Mouse (Mus musculus) hindbrain, embryonic 16.5 days (tissue): ENCODE data around the gene Tmbim1. TPM values are rescaled to one million over a fixed set of nuclear protein-coding genes. Genes with fewer than 3 reads are reported as not detected.
A peak's percentile ranks its signal among the peaks of the same experiment; 100 is the strongest.
"Not testable (repeated sequence)": the region's sequence is repeated elsewhere in the genome, so short reads cannot be mapped to it uniquely, and the experiment has no call there.

Experiments used
- ATAC-seq: fragments of 200-750 bp; cut with Nextera tagmentation; 2 replicates; pipeline ENCODE4 v1.8.0; 2017; ENCODE audit warnings: moderate TSS enrichment, moderate library complexity
- H3K27ac ChIP-seq: fragments of 300-500 bp; sonication (generic); 2 replicates; pipeline ENCODE4 v1.5.1; 2014; ENCODE audit warnings: low read depth, mild to moderate bottlenecking, control low read depth, low read length, moderate library complexity
- H3K27me3 ChIP-seq: fragments of 300-500 bp; sonication (generic); replicated peaks from 2 replicates; pipeline ENCODE4 v1.6.1; 2014; ENCODE audit warnings: low read length; ENCODE audit not compliant: control insufficient read depth, insufficient read depth
- H3K36me3 ChIP-seq: fragments of 300-500 bp; sonication (generic); 2 replicates; pipeline ENCODE4 v1.6.1; 2014; ENCODE audit warnings: mild to moderate bottlenecking, low read length, moderate library complexity, mixed read lengths; ENCODE audit not compliant: control insufficient read depth, insufficient read depth
- H3K4me1 ChIP-seq: fragments of 300-500 bp; sonication (generic); 2 replicates; pipeline ENCODE4 v1.6.1; 2014; ENCODE audit warnings: low read depth, low read length; ENCODE audit not compliant: control insufficient read depth, insufficient read depth
- H3K4me2 ChIP-seq: fragments of 300-500 bp; sonication (generic); 2 replicates; pipeline ENCODE4 v1.6.1; 2014; ENCODE audit warnings: mild to moderate bottlenecking, low read length, control low read depth, moderate library complexity
- H3K4me3 ChIP-seq: fragments of 300-500 bp; sonication (generic); 2 replicates; pipeline ENCODE4 v1.5.1; 2014; ENCODE audit warnings: mild to moderate bottlenecking, low read length, control low read depth, moderate library complexity
- H3K9ac ChIP-seq: fragments of 300-500 bp; sonication (generic); 2 replicates; pipeline ENCODE4 v1.6.1; 2014; ENCODE audit warnings: low read depth, mild to moderate bottlenecking, control low read depth, low read length, moderate library complexity
- H3K9me3 ChIP-seq: fragments of 300-500 bp; sonication (generic); 2 replicates; pipeline ENCODE4 v1.6.1; 2014; ENCODE audit warnings: mild to moderate bottlenecking, low read length, moderate library complexity; ENCODE audit not compliant: control insufficient read depth
- WGBS: fragments of 180-500 bp; shearing (Covaris S2); extraction: QIAGEN DNeasy Blood & Tissue Kit; methylation state at CpG from one replicate; pipeline ENCODE4 v1.1.7; 2014; 5-methylcytosine and 5-hydroxymethylcytosine counted together
- polyA plus RNA-seq: library from polyadenylated mRNA; unstranded; fragments of >200 nt; fragmentation: Nextera tagmentation; extraction: Ambion mirVana; gene quantifications from 2 replicates; pipeline ENCODE4 v1.2.1, GENCODE M21; 2015

The Tmbim1 gene
- polyA plus RNA-seq, 1 experiment from 2014 or later: 11.7 TPM

DNA sequence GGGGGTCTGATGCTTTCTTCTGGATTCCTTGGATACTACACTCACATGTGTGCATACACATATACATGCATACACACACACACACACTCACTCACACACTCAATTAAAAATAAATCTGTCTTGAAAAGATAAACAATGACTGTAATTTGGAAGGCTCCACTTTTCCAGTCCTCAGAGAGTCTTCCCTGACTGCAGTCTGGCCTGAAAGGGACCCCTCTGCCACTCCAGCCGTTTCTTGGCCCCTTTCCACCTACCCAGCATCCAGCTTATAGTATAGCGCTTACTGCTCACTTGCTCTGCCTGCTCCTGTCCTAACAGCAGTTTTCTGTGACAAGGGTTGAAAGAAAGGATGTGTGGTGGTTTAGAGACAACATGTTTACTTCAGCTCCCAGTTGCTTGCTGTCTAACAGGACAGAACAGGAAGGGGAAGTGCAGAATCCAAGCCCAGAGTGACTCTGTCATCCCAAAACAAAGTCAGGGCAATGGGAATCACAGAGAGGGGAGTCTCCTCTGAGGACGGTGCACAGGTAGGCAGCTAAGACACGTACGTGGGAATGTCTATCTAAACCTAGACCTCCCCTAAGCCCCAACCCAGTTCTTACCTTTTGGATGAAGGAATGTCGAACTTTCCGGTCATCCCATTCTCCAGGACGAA lies 12.0 kb downstream of the Tmbim1 start:
- Histone ChIP-seq H3K9ac (no peak overlapping the region), H3K36me3 (no peaks in the 10 kb centered on the region; the same call in 1 of the 2 replicates), H3K4me1 (peaks cover 23% of the 10 kb centered on the region), H3K27me3 (no peaks in the 10 kb centered on the region), H3K27ac (no peak overlapping the region), H3K4me3 (no peak overlapping the region), H3K4me2 (no peak overlapping the region), H3K9me3 (no peaks in the 10 kb centered on the region)
- whole genome bisulfite sequencing: 83% methylated on average over 8 of the region's 8 CpGs
- no peak for ATAC-seq

DNA sequence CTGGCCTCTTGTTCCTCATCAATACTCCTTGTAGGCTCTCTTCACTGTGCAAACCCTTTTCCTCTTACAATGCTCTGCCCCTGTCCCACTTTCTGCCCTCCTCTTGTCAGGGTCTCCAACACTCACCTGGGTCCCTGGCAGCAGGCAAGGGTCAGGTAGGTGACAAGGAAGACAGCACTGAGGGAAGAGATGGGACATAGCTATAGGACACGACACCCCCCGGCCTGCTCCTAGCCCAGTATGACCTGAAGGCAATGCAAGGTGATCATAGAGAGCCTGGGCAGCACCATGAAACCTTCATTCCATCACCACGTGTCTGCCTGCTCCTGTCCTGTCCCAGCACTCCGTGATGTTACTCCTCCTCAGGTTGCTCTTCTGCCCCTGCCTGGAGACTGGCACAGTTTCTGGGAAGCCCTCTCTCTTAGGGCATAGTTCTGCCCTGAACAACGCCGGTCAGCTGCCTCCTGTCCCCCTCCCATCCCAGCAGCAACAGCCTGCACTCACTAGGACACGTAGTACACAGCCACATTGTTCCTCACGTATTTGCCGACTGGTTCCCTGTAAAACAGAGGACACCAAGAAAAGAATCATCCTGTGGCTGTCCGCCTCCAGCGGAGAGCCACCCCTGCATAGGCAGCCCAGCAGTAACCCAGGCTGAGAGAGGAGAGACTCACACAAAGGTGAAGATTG lies 12.9 kb downstream of the Tmbim1 start:
- no peak overlapping the region for H3K27ac ChIP-seq
- H3K9me3 ChIP-seq: no peaks in the 10 kb centered on the region
- no peaks in the 10 kb centered on the region; the same call in 1 of the 2 replicates for H3K36me3 ChIP-seq
- H3K4me2 ChIP-seq: no peak overlapping the region
- no peak for ATAC-seq
- H3K4me1 ChIP-seq: peaks cover 23% of the 10 kb centered on the region
- no peak overlapping the region for H3K9ac ChIP-seq
- H3K4me3 ChIP-seq: no peak overlapping the region
- WGBS: 83% methylated on average over 11 of the region's 11 CpGs
- no peaks in the 10 kb centered on the region for H3K27me3 ChIP-seq

DNA sequence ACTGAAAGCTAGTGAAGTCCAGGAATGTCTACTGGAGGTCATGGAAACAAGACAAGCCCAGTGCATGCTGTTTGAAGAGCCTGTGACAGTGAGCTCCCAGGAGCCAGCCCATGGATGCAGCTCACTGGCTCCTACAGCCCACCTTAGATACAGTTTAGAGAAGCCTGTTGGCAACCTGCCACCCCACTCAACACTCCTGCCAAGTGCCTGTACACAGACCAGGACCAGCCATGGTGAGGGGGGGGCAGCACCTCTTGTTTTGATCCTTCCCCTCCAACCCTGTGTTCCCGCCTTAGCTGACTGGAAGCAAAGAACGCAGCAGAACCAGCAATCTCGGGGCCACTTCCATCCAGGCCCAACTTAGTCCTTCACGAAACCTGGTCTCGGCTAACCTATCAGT lies 15.3 kb downstream of the Tmbim1 start:
- H3K4me2 ChIP-seq: no peak overlapping the region
- 0 out of 2 replicates have a peak overlapping the region, but pooled peaks have one; percentile 8 for H3K9ac ChIP-seq
- H3K4me1 ChIP-seq: peaks cover 8% of the 10 kb centered on the region
- H3K9me3 ChIP-seq: no peaks in the 10 kb centered on the region
- whole genome bisulfite sequencing: 84% methylated on average over 5 of the region's 5 CpGs
- H3K4me3 ChIP-seq: no peak overlapping the region
- H3K27me3 ChIP-seq: no peaks in the 10 kb centered on the region
- H3K27ac ChIP-seq: no peak overlapping the region
- peak; percentile 29; the same call in 1 of the 2 replicates for ATAC-seq
- no peaks in the 10 kb centered on the region; the same call in 1 of the 2 replicates for H3K36me3 ChIP-seq

DNA sequence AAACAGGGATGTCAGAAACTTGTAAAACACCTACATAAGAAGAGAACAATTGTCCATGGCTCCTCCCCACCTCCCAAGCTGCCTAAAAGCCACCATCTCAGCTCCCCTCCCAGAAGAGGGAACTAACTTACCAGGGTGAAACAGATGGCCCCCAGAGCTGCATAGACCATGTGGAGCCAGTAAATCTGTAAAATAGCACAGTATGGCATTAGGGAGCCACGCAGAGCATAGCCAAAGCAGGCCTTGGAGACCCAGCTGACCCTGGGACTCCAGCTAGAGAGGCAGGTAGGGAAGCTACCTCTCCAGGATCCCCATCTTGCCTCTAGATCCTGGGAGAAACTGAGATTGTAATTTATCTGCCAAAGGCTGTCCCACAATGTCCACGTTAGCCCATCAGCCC lies 15.7 kb downstream of the Tmbim1 start:
- no peak for ATAC-seq
- 92% methylated on average over 2 of the region's 2 CpGs for WGBS
- no peaks in the 10 kb centered on the region; the same call in 1 of the 2 replicates for H3K36me3 ChIP-seq
- no peak overlapping the region for H3K4me3 ChIP-seq
- H3K9me3 ChIP-seq: no peaks in the 10 kb centered on the region
- H3K27me3 ChIP-seq: no peaks in the 10 kb centered on the region
- no peak overlapping the region for H3K27ac ChIP-seq
- H3K4me2 ChIP-seq: no peak overlapping the region
- no peak overlapping the region for H3K9ac ChIP-seq
- H3K4me1 ChIP-seq: peaks cover 6% of the 10 kb centered on the region

DNA sequence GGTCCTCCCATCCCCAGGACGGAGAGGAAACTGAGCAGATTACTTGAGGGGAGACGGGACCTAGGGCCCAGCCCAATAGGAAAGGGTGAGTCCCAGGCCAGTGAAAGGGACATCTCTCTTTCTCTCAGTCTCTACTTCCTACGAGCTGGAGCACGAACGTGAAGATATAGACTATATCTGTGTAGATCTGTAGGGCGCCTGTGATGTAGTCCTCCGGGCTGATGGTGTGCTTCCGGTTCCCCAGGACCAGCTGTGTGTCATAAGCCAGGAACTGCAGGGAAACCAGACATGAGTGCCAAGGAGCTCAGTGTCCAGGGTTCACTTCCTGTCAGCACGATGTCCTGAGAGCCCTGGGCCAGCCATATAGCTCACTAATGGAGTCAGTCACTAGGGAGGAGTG lies 16.2 kb downstream of the Tmbim1 start:
- Histone ChIP-seq H3K4me2 (no peak overlapping the region), H3K9ac (no peak overlapping the region), H3K4me3 (no peak overlapping the region), H3K36me3 (no peaks in the 10 kb centered on the region; the same call in 1 of the 2 replicates), H3K27ac (no peak overlapping the region), H3K27me3 (no peaks in the 10 kb centered on the region), H3K4me1 (peaks cover 6% of the 10 kb centered on the region), H3K9me3 (no peaks in the 10 kb centered on the region)
- no peak for ATAC-seq
- 91% methylated on average over 9 of the region's 9 CpGs for WGBS

DNA sequence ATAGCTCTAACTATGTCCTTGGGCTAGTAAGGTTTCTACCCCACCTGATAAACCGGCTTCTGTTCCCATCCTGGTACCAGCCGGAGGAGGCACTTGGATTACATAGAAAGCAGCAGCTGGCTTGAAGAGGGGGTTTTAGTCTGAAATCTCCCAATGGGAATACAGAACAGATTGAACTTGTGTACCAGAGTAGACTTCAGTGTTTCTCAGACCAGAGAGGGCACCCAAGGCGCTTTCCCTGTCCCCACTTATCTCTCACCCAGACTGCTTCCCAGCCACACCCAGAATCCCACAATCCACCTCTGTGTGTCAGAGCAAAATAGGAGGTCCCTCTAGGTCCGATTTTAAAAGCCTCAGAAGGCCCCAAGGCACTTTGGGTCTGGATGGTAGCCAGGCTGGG lies 17.1 kb downstream of the Tmbim1 start:
- no peak for ATAC-seq
- Histone ChIP-seq H3K36me3 (no peaks in the 10 kb centered on the region; the same call in 1 of the 2 replicates), H3K9me3 (no peaks in the 10 kb centered on the region), H3K4me1 (peaks cover 12% of the 10 kb centered on the region), H3K4me2 (no peak overlapping the region), H3K27ac (no peak overlapping the region), H3K27me3 (no peaks in the 10 kb centered on the region), H3K9ac (peak overlapping the region; percentile 17; the same call in 1 of the 2 replicates), H3K4me3 (no peak overlapping the region)
- WGBS: 75% methylated on average over 4 of the region's 4 CpGs

DNA sequence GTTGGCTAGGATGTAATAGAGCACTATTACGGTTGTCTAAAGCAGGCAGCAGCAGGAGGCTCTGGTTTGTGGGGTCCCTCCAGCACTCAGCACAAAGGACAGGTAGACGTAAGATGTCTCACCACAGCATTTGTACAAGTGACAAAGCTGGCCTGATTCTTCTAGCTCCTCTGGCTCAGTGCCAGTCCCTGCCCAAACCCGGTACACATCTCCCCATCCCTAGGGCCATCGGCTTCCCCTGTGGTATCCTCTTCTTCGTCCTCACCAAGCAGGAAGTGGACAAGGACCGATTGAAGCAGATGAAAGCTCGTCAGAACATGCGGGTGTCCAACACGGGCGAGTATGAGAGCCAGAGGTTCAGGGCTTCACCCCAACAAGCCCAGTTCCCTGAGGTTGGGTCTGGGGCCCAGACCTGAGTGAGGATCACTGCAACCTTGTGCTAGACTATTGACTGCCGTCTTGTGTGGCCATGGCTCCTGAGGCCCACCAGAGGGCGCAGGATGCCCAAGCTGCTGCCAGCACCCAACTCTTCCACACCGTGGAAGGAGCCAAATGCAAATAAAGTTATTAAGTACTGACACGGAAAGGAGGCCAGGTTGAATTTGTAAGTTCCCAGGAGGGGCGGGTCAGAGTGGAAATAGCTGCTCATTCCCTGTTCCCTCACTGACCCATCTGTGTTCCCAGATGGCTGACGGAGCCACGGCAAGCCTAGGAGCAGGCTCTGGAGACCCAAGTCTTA lies 18.4 kb downstream of the Tmbim1 start:
- 65% methylated on average over 15 of the region's 17 CpGs for WGBS

DNA sequence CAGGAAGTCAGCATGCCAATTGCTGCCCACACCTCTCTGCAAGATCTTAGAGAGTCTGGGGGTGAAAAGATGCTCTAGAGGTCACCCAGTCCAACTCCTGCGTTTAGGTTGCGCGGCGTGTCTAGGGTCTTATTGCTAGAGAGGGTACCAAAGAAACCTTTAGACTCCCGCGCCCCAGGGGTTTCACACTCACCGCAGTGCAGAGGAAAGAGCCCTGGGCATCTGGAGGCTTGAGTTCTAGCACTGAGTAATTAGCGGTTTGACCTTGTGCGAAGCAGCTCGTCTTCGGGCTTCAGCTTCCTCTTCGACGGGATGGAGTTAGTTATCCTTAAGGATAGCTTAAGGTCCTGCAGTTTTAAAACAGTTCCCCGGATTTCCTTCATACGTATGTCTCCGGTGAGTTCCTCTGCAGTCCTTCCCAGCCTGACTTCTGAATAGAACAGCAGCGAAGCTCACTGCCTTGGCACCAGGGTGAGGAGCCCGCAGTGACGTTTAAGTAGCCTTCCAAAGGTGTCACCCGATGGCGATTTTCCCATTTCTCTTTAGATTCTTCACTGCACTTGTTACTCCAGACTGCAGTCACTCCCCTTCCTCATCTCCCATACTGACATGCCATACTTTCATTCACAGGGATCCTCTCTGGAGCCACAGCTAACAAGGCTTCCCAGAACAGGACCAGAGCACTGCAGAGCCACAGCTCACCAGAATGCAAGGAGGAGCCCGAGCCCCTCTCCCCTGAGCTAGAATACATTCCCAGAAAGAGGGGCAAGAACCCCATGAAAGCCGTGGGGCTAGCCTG lies 20.0 kb downstream of the Tmbim1 start:
- no peak; the same call in 1 of the 2 replicates for ATAC-seq
- Histone ChIP-seq H3K4me2 (peak overlapping the region; percentile 65), H3K4me3 (peak overlapping the region; percentile 86), H3K36me3 (peaks cover 19% of the 10 kb centered on the region), H3K9me3 (no peaks in the 10 kb centered on the region), H3K9ac (peak overlapping the region; percentile 69), H3K4me1 (peaks cover 21% of the 10 kb centered on the region), H3K27me3 (no peaks in the 10 kb centered on the region), H3K27ac (peak overlapping the region; percentile 57)
- WGBS: 4% methylated on average over 23 of the region's 23 CpGs

More for the DNA sequence above, 18.4 kb downstream of the Tmbim1 start:
- not testable (repeated sequence) for H3K4me2 ChIP-seq, ATAC-seq, H3K36me3 ChIP-seq, H3K9me3 ChIP-seq, H3K27me3 ChIP-seq, H3K9ac ChIP-seq, H3K4me3 ChIP-seq, H3K27ac ChIP-seq
- H3K4me1 ChIP-seq: peaks cover 21% of the 10 kb centered on the region
